Mouse (Mus musculus): Measurements from ENCODE around the gene Irak3. TPM values are rescaled to one million over a fixed set of nuclear protein-coding genes. Genes with fewer than 3 reads are reported as not detected.
"Not testable (repeated sequence)": the region's sequence is repeated elsewhere in the genome, so short reads cannot be mapped to it uniquely, and the experiment has no call there.

Irak3 gene
- total RNA-seq, 2 experiments from 2014 or later, result 3.1 to 4.6 TPM

DNA sequence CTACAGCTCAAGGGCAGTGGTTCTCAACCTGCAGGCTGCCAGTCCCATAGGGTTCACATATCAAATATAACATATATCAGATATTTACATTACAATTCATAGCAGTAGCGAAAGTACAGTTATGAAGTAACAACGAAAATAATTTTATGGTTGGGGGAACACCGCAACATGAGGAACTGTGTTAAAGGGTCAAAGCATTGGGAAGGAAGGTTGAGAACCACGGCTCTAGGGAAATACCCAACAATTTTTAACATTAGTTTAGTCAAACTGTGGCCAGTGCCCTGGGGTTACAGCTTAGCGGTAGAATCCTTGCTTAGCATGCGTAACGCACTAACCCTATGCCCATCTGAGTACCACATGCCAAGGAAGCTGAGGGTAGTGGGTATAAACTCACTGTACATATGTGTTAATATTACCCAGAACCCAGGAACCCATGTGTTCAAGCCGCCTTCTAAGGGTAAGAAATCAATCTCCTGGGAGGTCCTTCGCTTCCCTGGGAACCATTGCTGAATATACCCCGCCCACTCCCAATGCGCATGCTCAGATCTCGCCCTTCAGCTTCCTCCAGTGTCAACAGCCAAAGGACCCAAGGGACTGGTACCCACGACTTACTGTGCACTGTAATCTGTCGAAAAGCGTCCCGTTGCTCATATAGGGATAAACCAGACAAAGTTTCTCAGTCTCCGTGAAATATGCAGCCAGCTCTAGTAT is 36.0 kb downstream of the Irak3 start:
- DNase-seq, result no peak
- intact Hi-C loops (cut with DNase I), result no loop called here

DNA sequence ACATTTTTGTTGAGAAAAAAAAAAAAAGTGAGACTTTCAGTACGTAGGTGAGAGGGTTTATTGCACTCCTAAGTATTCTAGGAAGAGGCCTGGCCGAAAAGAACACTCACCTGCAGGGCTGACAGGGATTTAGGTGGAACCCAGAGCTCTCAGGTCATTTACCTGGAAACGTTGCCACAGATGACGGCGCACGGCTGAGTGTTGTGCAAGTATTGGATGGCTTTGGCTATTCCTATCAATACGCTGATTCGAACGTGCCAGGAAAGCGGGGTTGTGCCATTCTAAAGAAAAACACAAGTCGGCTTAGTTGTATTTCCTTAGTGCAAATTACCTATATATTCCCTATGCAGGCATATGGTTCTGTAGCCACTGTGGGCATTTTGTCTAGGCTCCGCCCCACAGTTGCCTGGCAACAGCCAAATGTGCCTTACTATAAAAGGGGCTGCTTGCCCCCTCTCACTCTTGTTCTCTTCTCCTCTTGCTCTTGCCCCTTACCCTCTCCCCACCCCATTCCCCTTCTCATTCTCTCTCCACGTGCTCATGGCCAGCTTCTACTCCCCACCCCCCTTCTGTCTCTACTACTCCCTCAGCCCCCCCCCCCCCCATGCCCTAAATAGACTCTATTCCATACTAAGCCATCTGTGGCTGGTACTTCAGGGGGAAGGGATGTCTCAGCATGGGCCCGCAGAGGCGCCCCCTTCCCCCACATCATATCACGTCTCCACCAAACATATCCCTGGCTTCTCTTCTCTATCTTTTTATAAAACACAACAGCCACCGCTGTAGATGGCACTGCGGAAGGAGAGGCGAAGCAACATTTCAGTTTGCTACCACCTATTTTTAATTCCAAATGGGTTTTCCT is 36.8 kb downstream of the Irak3 start:
- DNase-seq, result no peak
- intact Hi-C loops (cut with DNase I), result no loop called here

DNA sequence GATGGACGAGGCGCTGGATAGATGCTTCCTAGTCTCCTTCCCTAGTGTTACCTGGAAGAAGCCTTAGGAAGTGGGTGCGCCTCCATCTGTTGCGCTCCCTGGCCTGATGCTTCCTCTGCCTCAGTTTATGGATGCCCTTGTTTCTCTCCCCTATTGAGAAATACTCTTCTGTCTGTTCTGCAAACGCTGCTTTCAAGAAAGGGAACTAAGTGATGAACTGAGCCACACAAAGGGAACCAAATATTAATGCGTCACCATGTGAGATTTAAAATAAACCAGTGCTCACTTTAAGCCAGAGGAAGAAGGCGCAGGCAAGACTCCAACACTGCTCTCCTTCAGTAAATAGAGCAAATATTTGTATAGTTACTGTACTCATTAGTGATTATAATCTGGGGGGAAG is 38.4 kb downstream of the Irak3 start:
- intact Hi-C loops (cut with DNase I), result no loop called here
- DNase-seq, result no peak

DNA sequence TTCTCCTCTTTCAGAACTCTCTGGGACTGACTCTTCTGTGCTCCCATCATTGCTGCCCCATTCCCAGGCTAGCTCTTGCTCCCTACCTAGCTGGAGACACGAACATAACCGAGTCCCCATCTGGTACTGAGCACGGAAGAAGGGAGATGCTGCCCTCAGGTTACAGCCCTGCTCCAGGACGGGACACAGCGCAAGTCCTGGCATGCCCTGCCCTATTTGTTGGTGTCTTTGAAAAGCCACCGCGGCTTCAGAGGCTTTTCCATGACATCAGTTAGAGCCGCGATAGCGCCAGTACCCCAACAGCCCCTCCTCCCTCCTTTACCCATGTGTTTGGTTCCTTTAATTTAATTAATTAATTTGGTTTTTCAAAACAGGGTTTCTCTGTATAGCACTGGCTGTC is 39.1 kb downstream of the Irak3 start:
- intact Hi-C loops (cut with DNase I), result no loop called here
- DNase-seq, result no peak

DNA sequence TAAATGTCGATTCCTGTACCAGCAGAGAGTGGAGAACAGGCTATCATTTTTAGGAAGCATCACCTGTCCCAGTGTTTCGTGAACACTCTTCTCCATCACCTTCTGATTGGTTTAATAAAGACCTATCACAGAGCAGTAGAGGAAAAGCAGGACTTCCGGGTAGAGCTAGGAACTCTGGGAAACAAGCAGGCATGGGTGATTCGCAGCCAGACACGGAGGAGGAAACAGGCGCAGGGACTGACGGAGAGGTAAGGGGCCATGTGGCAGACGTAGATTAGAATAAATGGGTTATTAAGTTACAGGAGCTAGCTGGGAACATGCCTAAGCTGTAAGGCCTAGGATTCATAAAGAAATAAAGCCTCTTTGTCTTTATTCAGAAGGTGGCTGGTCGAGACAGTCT is 41.4 kb downstream of the Irak3 start:
- no peak for DNase-seq
- intact Hi-C loops (cut with DNase I), result no loop called here

GRCm38 (mm10) chr10:120153911-120154310 is 48.0 kb downstream of the Irak3 start:
- DNase-seq, result no peak
- intact Hi-C loops (cut with DNase I), result no loop called here

- DNase-seq, result no peak
- intact Hi-C loops (cut with DNase I), result no loop called here
Measured at GRCm38 (mm10) chr10:120151672-120152071, 50.3 kb downstream of the Irak3 start.

- intact Hi-C loops (cut with DNase I), result no loop called here
- DNase-seq, result no peak
Measured at GRCm38 (mm10) chr10:120140916-120141516, 60.9 kb downstream of the Irak3 start.

DNA sequence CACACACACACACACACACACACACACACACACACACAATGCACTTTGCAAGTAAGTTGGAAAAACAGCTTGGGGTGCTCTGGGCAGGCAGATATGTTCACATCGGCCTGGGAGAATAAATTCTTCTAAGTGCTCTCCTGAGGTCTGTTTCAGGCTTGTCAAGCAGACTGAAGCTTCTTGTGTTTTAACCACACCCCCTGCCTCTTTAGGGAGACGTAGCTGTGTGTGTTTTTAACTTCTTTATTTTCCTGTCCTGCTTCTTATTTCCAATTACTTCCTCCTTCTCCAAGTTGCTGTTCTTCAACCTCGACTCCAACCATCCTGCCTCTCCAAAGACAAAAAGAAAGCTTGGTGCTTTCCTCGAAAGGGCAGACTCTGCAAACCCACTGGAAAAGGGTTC is 61.7 kb downstream of the Irak3 start:
- intact Hi-C loops (cut with DNase I), result no loop called here
- no peak for DNase-seq

- intact Hi-C loops (cut with DNase I), result no loop called here
- no peak for DNase-seq
Measured at GRCm38 (mm10) chr10:120136020-120136562, 65.8 kb downstream of the Irak3 start.

- intact Hi-C loops (cut with DNase I), result no loop called here
- no peak for DNase-seq
Measured at GRCm38 (mm10) chr10:120133697-120134096, 68.2 kb downstream of the Irak3 start.

DNA sequence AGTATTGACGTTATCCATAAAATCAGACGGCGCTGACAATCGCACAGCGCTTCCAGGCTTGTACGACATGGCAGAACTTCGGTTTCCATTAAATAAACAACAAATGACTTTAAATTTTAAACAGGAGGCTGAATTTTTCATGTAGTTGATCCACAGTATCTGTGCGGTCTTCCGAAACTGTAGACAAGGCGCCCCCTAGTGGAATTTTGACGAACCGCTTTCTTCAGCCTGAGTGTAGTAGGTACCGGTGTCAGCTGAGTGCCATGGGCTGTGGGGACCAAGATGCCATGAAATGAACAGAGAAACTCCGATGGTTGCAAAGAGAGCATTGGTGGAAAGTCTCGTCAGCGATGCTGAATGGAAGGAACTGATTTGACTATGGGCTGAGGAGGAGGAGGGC is 71.3 kb downstream of the Irak3 start:
- DNase-seq, result peak; percentile 27 to 47
- intact Hi-C loops (cut with DNase I), result no loop called here

DNA sequence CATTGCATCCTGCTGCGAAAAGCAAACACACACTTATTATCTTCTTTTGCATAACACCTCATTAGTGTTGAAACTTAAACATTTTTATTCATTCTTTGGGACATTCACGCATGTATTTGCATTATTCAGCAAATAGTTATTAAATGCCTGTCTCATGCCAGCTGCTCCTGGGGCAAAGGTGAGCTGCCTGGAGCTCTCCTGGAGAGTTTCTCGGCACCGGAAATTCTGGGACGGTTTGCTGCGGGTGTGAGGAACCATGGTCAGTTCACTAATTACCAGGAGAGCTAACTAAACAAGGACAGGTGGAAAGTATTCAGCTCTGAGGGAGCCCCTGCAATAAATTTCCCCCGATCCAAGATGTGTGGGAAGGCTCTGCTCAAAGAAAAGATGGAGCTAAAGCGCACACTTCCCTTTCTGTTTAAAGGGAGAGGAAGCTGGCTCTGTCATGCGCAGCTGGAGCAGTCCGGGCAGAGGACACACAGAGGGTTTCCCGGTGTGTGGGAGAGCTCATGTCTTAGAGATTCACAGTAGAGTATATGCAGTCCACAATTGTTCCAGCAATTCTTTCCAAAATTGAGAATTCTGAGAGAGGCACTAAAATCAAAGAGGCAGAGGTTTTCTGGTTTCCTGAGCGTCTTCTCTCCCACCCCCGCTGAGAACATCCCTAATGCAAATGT is 73.2 kb downstream of the Irak3 start:
- intact Hi-C loops (cut with DNase I), result no loop called here

DNA sequence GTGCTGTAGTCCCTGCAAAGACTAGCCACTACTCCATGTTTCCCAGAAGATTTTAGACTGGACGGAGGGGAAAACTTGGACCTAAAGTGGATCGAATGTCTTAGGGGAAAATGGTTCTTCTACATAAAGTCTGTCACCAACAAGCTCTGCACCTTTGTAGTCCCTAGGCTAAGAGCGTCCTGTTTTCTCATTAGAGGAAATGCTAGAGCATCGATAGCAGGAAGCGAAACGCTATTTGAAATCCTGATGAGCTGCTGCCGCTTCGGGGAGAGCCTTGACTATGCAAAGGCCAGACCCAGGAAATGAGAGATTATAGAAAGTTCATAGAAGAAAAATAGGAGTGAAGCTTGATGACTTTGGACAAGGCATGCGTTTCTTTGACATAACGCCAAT is 76.5 kb downstream of the Irak3 start:
- intact Hi-C loops (cut with DNase I), result loop anchor here (1.0 to 2.0 kb wide), 4 partner anchors 61 to 479 kb away; no protein-coding TSS in a partner anchor
- DNase-seq, result no peak

More for the DNA sequence above, 73.2 kb downstream of the Irak3 start:
- no peak for DNase-seq

DNA sequence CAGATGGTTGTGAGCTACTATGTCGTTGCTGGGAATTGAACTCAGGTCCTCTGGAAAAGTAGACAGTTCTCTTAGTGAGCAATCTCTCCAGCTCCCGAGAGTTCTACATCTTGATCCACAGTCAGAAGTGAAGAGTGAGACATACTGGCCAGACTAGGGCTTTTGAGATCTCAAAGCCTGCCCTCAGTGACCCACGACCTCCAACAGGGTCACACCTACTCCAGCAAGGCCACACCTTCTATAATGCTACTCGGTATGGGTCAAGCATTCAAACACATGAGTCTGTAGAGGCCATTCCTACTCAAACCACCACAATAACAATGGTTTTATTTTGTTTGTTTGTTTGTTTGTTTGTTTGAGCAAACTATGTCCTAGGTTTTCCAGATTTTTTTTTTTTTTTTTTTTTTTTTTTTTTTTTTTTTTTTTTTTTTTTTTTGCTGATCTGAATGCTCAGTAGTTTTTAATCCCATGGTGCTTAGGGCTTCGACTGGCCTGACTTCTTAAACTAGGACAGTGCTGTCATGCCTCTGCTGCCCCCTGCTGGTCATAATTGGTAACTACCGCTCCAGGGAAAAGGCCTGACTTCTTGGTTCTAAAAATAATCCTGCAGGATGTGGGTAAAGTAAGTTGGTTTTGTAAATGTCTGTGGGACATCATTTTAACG is 77.0 kb downstream of the Irak3 start:
- peak; percentile 86 to 89 for DNase-seq
- intact Hi-C loops (cut with DNase I), result loop anchor here (1.0 to 2.0 kb wide), 4 partner anchors 61 to 479 kb away; no protein-coding TSS in a partner anchor

DNA sequence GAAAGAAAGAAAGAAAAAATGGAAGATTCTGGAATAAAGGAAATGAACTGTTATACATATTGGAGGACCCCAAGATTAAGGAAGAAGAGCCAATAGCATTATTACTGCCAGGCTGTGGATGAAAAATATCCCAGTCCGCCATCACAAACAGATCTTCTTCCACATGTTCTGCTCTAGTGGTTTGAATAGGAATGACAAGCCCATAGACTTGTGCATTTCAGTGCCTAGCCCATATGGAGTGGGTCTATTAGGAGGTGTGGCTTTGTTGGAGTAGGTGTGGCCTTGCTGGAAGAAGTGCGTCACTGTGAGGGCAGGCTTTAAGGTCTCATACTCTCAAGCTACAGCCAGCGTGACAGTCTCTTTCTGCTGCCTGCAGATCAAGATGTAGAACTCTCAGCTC is 78.2 kb downstream of the Irak3 start:
- intact Hi-C loops (cut with DNase I), result loop anchor here (2.0 kb wide), 1 partner anchor 239 kb away; no protein-coding TSS in a partner anchor
- DNase-seq, result no peak

DNA sequence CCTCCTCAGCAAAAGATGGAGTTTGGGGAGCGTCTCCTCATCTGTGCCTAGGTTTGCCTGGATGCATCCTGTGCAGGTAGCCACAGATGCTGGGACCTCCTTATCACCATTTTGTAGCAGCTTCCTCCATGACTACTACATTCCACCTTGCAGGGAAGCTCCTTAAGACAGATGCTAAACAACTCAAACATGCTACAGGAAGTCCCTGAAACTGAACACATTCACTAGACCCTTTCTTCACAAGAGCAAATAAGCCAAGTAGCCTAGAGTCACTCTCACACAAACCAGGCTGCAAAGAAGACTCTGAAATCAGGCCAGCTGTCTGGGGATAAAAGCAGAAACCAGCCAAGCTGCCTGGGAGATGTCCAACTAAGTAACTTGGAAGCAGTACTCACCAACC is 86.7 kb downstream of the Irak3 start:
- intact Hi-C loops (cut with DNase I), result no loop called here
- no peak for DNase-seq

GRCm38 (mm10) chr10:120114493-120114892 is 87.4 kb downstream of the Irak3 start:
- no peak for DNase-seq
- intact Hi-C loops (cut with DNase I), result loop anchor here (5.0 kb wide), 2 partner anchors 93 to 312 kb away; no protein-coding TSS in a partner anchor

- intact Hi-C loops (cut with DNase I), result loop anchor here (5.0 kb wide), 2 partner anchors 93 to 312 kb away; no protein-coding TSS in a partner anchor
- DNase-seq, result no peak
Measured at GRCm38 (mm10) chr10:120113980-120114379, 88.0 kb downstream of the Irak3 start.

DNA sequence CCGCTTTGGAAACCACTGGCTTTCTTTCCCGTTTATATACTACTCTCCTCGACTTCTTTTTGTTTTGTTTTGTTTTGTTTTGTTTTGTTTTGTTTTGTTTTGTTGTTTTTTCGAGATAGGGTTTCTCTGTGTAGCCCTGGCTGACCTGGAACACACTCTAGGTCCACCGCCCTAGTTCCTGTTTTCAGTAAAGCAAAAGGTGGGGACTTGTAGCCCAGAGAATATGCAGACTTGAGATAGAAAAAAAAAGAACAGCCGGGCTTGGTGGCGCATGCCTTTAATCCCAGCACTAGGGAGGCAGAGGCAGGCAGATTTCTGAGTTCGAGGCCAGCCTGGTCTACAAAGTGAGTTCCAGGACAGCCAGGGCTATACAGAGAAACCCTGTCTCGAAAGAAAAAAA is 88.4 kb downstream of the Irak3 start:
- not testable (repeated sequence) for DNase-seq
- intact Hi-C loops (cut with DNase I), result loop anchor here (5.0 kb wide), 2 partner anchors 94 to 311 kb away; no protein-coding TSS in a partner anchor
